Mouse (Mus musculus) E14TG2a.4 (cell line): ENCODE results near the gene Itgam.

Source experiments
- CTCF ChIP-seq: conservative IDR thresholded peaks from 2 replicates; pipeline ENCODE4 v1.5.1; 2014; ENCODE audit warnings: low read length
- NANOG ChIP-seq: IDR thresholded peaks from 2 replicates; pipeline ENCODE4 v1.6.1; 2014; ENCODE audit warnings: borderline replicate concordance, low read length, mixed read lengths
- POU5F1 ChIP-seq: IDR thresholded peaks from 2 replicates; pipeline ENCODE4 v1.6.1; 2014; ENCODE audit warnings: low read length, borderline replicate concordance

GRCm38 (mm10) chr7:128150970-128151369 lies 88.5 kb downstream of the Itgam start:
- TF ChIP-seq CTCF (no peak), POU5F1 (no peak), NANOG (no peak)
